Mouse (Mus musculus): Measurements from ENCODE around the gene Nudcd3. TPM values are rescaled to one million over a fixed set of nuclear protein-coding genes. Genes with fewer than 3 reads are reported as not detected.
"Not testable (repeated sequence)": the region's sequence is repeated elsewhere in the genome, so short reads cannot be mapped to it uniquely, and the experiment has no call there.

Gene Nudcd3
- polyA plus RNA-seq, 1 experiment from 2014 or later, result 40.3 TPM

- Histone ChIP-seq H3K36me3 (peaks cover 41% of the 10 kb centered on the region), H3K27ac (no peak overlapping the region), H3K9me3 (no peaks in the 10 kb centered on the region), H3K4me3 (no peak overlapping the region), H3K4me1 (no peaks in the 10 kb centered on the region), H3K27me3 (no peaks in the 10 kb centered on the region), H3K4me2 (no peak overlapping the region), H3K9ac (no peak overlapping the region)
- ATAC-seq (ENCODE audit: insufficient number of reproducible peaks, low FRiP score, low TSS enrichment, low read depth), result no peak
- 90% methylated on average over 2 of the region's 2 CpGs for WGBS
Measured at GRCm38 (mm10) chr11:6117956-6118355, 82.3 kb downstream of the Nudcd3 start.

GRCm38 (mm10) chr11:6111734-6112484, 88.3 kb downstream of the Nudcd3 start:
- no peak overlapping the region for H3K27ac ChIP-seq
- no peaks in the 10 kb centered on the region for H3K4me1 ChIP-seq
- no peak overlapping the region for H3K4me3 ChIP-seq
- no peak for ATAC-seq (ENCODE audit: insufficient number of reproducible peaks, low FRiP score, low TSS enrichment, low read depth)
- no peak overlapping the region for H3K4me2 ChIP-seq
- 91% methylated on average over 5 of the region's 5 CpGs for WGBS
- H3K27me3 ChIP-seq, result no peaks in the 10 kb centered on the region
- no peaks in the 10 kb centered on the region for H3K9me3 ChIP-seq
- no peak overlapping the region for H3K9ac ChIP-seq
- peaks cover 60% of the 10 kb centered on the region for H3K36me3 ChIP-seq

DNA sequence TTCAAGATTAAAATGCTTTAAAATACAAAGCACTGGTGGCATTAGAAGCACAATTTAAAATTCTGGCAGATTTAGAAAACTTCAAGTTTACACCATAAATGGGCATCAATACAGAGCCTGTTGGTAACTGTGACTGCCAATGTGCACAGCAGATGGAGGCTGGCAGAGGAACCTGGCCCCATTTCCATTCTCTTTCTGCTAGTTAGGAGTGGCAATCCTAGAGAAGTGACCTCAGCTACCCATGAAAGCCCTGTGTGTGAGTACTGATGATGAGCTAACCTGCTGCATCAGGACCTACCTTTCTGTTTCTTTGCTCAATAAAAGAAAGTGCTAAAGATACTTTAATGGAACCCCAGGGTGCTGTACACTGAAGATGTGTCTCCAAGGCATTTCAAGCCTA, 90.2 kb downstream of the Nudcd3 start:
- Histone ChIP-seq H3K9me3 (no peaks in the 10 kb centered on the region), H3K4me3 (no peak overlapping the region), H3K27ac (no peak overlapping the region), H3K9ac (no peak overlapping the region), H3K4me2 (no peak overlapping the region), H3K27me3 (no peaks in the 10 kb centered on the region), H3K36me3 (peaks cover 73% of the 10 kb centered on the region), H3K4me1 (no peaks in the 10 kb centered on the region)
- ATAC-seq (ENCODE audit: insufficient number of reproducible peaks, low FRiP score, low TSS enrichment, low read depth), result no peak

DNA sequence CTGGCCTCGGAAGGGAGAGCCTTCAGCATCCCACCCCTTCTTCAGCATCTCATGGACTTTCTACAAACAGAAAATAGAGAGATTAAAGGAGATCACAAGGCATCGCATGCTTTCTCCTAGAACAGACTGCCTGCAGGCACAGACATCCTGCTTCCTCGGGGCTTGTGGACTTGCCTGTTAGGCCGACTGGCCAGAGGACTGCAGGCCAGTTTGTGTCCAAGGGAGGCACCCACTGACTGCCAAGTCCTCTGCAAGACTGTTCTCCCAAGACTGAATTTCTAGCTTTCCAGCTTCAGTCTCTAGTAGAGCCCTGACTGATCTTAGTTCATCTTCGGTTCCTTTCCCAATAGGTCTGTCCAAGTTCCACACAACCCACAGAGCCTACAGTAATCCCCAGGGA, 91.9 kb downstream of the Nudcd3 start:
- Histone ChIP-seq H3K4me1 (no peaks in the 10 kb centered on the region), H3K4me3 (no peak overlapping the region), H3K27ac (no peak overlapping the region), H3K9me3 (no peaks in the 10 kb centered on the region), H3K9ac (no peak overlapping the region), H3K27me3 (no peaks in the 10 kb centered on the region), H3K36me3 (peaks cover 72% of the 10 kb centered on the region), H3K4me2 (no peak overlapping the region)
- no peak for ATAC-seq (ENCODE audit: insufficient number of reproducible peaks, low FRiP score, low TSS enrichment, low read depth)
- WGBS, result 90% methylated on average over 5 of the region's 5 CpGs

DNA sequence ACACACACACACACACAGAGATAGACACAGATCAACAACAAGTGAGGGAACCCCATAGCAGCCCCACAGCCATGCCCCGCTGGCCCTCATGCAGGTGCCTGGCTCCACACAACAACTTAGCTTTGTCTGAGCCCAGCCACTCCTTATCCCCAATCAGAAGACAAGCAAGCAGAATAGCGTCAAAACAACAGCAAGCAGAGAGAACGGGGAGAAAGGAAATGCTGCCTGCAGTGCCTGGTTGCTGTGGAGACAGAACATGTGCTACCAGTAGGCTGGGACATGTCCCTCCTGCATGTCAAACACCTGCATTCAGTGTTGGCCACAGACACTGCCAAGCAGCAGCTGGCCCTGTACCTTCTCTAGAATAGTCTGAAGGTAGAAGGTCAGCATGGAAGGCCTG, 92.5 kb downstream of the Nudcd3 start:
- H3K9me3 ChIP-seq, result no peaks in the 10 kb centered on the region
- no peak overlapping the region for H3K4me2 ChIP-seq
- no peak overlapping the region for H3K9ac ChIP-seq
- no peak overlapping the region for H3K27ac ChIP-seq
- no peak for ATAC-seq (ENCODE audit: insufficient number of reproducible peaks, low FRiP score, low TSS enrichment, low read depth)
- H3K4me3 ChIP-seq, result no peak overlapping the region
- peaks cover 67% of the 10 kb centered on the region for H3K36me3 ChIP-seq
- no peaks in the 10 kb centered on the region for H3K27me3 ChIP-seq
- no peaks in the 10 kb centered on the region for H3K4me1 ChIP-seq
- WGBS, result 76% methylated on average over 3 of the region's 3 CpGs

DNA sequence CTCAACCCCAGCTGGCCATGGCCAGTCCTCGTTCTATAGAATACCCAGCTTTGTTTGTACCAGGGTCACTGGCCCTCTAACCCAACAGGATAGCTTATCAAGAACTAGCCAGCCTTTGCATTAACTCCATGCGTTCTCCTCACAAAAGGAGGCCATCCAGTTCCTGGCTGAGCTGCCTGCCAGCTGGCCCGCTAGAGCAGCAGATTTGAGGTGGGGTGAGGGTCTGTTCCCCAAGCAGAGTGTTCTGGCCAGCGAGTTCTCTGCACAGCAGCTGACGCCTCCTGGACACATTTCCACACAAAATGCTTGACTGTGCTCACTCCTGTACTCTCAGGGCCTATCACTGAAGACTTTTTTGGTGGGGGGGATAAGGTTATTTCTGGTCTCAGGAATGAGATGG, 95.5 kb downstream of the Nudcd3 start:
- H3K4me2 ChIP-seq, result no peak overlapping the region
- no peaks in the 10 kb centered on the region for H3K9me3 ChIP-seq
- no peak for ATAC-seq (ENCODE audit: insufficient number of reproducible peaks, low FRiP score, low TSS enrichment, low read depth)
- H3K4me3 ChIP-seq, result no peak overlapping the region
- H3K27me3 ChIP-seq, result no peaks in the 10 kb centered on the region
- 87% methylated on average over 5 of the region's 5 CpGs for WGBS
- H3K27ac ChIP-seq, result no peak overlapping the region
- H3K36me3 ChIP-seq, result peaks cover 38% of the 10 kb centered on the region
- H3K4me1 ChIP-seq, result no peaks in the 10 kb centered on the region
- H3K9ac ChIP-seq, result no peak overlapping the region

- H3K4me2 ChIP-seq; H3K4me3 ChIP-seq; H3K9ac ChIP-seq; H3K4me1 ChIP-seq; H3K27me3 ChIP-seq; H3K27ac ChIP-seq; H3K36me3 ChIP-seq; H3K9me3 ChIP-seq; ATAC-seq (ENCODE audit: insufficient number of reproducible peaks, low FRiP score, low TSS enrichment, low read depth): not testable (repeated sequence)
- WGBS, result 83% methylated on average over 3 of the region's 3 CpGs
Measured at GRCm38 (mm10) chr11:6096637-6097036, 103.6 kb downstream of the Nudcd3 start.

- Histone ChIP-seq H3K4me1 (peaks cover 6% of the 10 kb centered on the region; the same call in 1 of the 2 replicates), H3K4me3 (no peak overlapping the region), H3K9ac (no peak overlapping the region), H3K27me3 (no peaks in the 10 kb centered on the region), H3K36me3 (no peaks in the 10 kb centered on the region), H3K4me2 (no peak overlapping the region), H3K27ac (no peak overlapping the region), H3K9me3 (no peaks in the 10 kb centered on the region)
- 44% methylated on average over 4 of the region's 4 CpGs for WGBS
- ATAC-seq (ENCODE audit: insufficient number of reproducible peaks, low FRiP score, low TSS enrichment, low read depth), result no peak
Measured at GRCm38 (mm10) chr11:6086991-6087390, 113.2 kb downstream of the Nudcd3 start.

GRCm38 (mm10) chr11:6078737-6079136, 121.5 kb downstream of the Nudcd3 start:
- no peak overlapping the region for H3K4me2 ChIP-seq

DNA sequence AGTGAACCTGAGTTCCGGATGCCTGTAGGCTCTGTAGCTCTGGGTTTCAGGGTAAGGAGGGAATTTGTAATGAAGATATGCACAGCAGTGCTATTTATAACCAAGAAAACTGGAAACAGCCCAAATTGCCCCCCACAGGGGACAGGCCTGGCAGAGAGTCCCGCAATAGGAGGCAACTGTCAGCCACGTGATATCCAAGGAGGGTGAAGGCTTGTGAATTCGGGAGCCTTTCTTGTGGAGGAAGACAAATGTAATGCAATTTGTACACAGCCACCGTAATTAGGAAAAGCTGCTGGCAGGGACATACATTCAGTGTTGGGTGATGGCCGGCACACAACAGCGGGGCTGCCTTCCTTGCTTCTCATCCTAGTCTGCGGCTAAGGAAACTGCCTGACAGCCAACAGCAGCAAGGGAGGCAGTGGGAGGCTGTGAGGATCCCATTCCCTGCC, 124.6 kb downstream of the Nudcd3 start:
- ATAC-seq (ENCODE audit: insufficient number of reproducible peaks, low FRiP score, low TSS enrichment, low read depth), result no peak
- no peak overlapping the region for H3K4me2 ChIP-seq
- H3K4me3 ChIP-seq, result no peak overlapping the region
- no peak overlapping the region for H3K27ac ChIP-seq
- no peak overlapping the region for H3K9ac ChIP-seq
- H3K4me1 ChIP-seq, result 0 out of 2 replicates have a peak, but pooled peaks cover 7% of the 10 kb centered on the region
- WGBS, result 37% methylated on average over 8 of the region's 8 CpGs
- no peaks in the 10 kb centered on the region for H3K9me3 ChIP-seq
- no peaks in the 10 kb centered on the region for H3K36me3 ChIP-seq
- H3K27me3 ChIP-seq, result peaks cover 8% of the 10 kb centered on the region

More at GRCm38 (mm10) chr11:6078737-6079136, 121.5 kb downstream of the Nudcd3 start:
- Histone ChIP-seq H3K4me1 (0 out of 2 replicates have a peak, but pooled peaks cover 7% of the 10 kb centered on the region), H3K9me3 (no peaks in the 10 kb centered on the region), H3K9ac (no peak overlapping the region), H3K4me3 (no peak overlapping the region), H3K27me3 (no peaks in the 10 kb centered on the region), H3K27ac (no peak overlapping the region), H3K36me3 (no peaks in the 10 kb centered on the region)
- no peak for ATAC-seq (ENCODE audit: insufficient number of reproducible peaks, low FRiP score, low TSS enrichment, low read depth)
- WGBS, result 80% methylated on average over 2 of the region's 2 CpGs

DNA sequence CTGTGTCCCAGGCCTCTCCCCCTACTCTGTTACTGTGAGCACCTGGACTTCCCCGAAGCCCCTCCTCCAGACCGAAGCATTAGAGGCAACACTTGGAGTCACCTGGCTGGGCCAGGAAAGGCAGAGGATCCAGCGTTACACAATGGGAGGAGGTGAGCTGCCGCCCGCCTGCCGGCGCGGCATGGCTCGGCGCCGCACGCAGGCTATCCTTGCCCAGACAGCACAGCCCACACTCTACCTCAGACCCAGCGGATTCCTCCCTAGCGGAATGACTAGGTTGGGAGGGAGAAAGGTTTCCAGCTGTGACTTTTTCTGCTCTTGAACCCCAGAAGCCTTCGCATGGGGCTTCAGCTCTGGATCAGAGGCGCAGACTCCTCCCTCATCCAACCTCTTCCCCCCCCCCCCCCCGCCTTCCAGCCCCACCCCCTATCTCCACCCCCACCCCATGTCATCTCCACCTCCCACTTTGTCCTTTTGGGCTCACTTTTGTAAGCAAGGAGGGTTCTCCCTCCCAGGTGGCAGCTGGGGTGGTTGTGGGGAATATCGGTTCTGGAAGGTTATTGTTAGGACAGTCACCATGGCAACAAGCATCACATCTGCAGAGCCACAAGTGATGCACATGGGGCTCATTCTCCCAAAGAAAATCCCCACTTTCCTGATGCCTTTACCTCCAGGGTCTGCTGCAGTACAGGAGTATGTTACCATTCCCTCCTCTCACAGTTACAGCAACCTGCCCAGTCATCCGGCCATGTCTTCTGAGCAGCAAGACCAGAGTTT, 131.8 kb downstream of the Nudcd3 start:
- Histone ChIP-seq H3K36me3 (no peaks in the 10 kb centered on the region), H3K9ac (no peak overlapping the region), H3K4me2 (peak overlapping the region; percentile 17; the same call in 1 of the 2 replicates), H3K4me3 (no peak overlapping the region), H3K4me1 (peaks cover 26% of the 10 kb centered on the region), H3K27me3 (peaks cover 80% of the 10 kb centered on the region), H3K27ac (no peak overlapping the region), H3K9me3 (no peaks in the 10 kb centered on the region)
- WGBS, result 11% methylated on average over 18 of the region's 19 CpGs
- no peak for ATAC-seq (ENCODE audit: insufficient number of reproducible peaks, low FRiP score, low TSS enrichment, low read depth)

DNA sequence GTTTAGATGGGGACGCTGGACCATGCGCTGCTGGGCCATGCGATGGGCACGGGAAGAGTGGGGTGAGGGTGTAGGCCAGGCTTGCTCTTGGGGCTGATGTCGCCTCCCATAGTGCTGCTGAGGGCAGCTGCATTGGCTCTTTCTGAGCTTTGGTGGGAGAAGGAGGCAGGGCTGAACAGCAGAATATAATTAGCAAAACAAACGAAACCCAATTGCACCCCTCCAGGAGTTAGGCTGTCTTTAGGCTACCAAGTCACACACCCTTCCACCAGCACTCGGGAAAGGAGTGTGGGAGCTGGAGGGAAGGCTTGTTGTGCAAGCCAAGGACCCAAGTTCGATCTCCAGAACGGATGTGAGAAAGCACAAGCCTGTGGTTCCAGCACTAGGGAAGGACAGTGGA, 133.1 kb downstream of the Nudcd3 start:
- 45% methylated on average over 9 of the region's 9 CpGs for whole genome bisulfite sequencing
- Histone ChIP-seq H3K9me3 (no peaks in the 10 kb centered on the region), H3K4me2 (no peak overlapping the region), H3K36me3 (no peaks in the 10 kb centered on the region), H3K4me1 (peaks cover 26% of the 10 kb centered on the region), H3K9ac (no peak overlapping the region), H3K27ac (no peak overlapping the region), H3K27me3 (peaks cover 92% of the 10 kb centered on the region), H3K4me3 (no peak overlapping the region)
- no peak for ATAC-seq (ENCODE audit: insufficient number of reproducible peaks, low FRiP score, low TSS enrichment, low read depth)
